ENCODE assay signal across 8 mouse cellular contexts in genomic region chr8:111743792-111744696, GRCm38 (mm10). TPM values are rescaled to one million over a fixed set of nuclear protein-coding genes. Genes with fewer than 3 reads are reported as not detected.
A peak's percentile ranks its signal among the peaks of the same experiment; 100 is the strongest.
DNase-seq lines count a peak whose midpoint lies in the region; ATAC-seq and TF ChIP-seq lines count a peak whose summit lies in the region.

Gene Bcar1 (minus strand): TSS chr8:111743809.

- H3K4me2 ChIP-seq in hindbrain, embryonic 13.5 days, result peak within 1 kb of the TSS; percentile 88

- 13% methylated on average over 31 of the region's 40 CpGs for WGBS in hindbrain, embryonic 13.5 days

- peak within 1 kb of the TSS; percentile 98 for H3K9ac ChIP-seq in hindbrain, embryonic 13.5 days

- TF ChIP-seq CTCF in Patski (IDR thresholded peaks at IDR 0.05), result no peak

- no peaks in the 10 kb centered on the region for H3K36me3 ChIP-seq in hindbrain, embryonic 13.5 days

- H3K4me3 ChIP-seq in hindbrain, embryonic 13.5 days, result peak within 1 kb of the TSS; percentile 94

- ATAC-seq in Patski, result no peak
- peak; percentile 62 for ATAC-seq in hindbrain, embryonic 13.5 days (ENCODE audit: low FRiP score)

- in situ Hi-C loops in Patski (cut with MboI; ENCODE audit: low pct_unique_long_range_greater_than_20kb), result loop anchor here (25.0 kb wide), 1 partner anchor 957 kb away; no protein-coding TSS in a partner anchor

- no peak for DNase-seq in Patski (ENCODE audit: low read depth, low spot score)
- peak; percentile 80 for DNase-seq in cerebellum, adult 9-10 months
- DNase-seq in frontal cortex, postnatal 36 days (ENCODE audit: low spot score in 2 of 2), result peak; percentile 61 to 65
- DNase-seq in left cerebral cortex, adult 8-10 months (ENCODE audit: low spot score in 2 of 2), result no peak
- DNase-seq in lung, postnatal 4 days, result peak; percentile 86 to 89
- DNase-seq in right cerebral cortex, postnatal 4 days, result peak; percentile 86
- no peak for DNase-seq in spleen, postnatal 14 days (ENCODE audit: low spot score in 2 of 2)

- CTCF ChIA-PET in Patski (lab: Charles Lee), result interaction anchor here (1.1 kb wide), 1 partner anchor 12 kb away, joined by 3 read pairs; no protein-coding TSS in a partner anchor

- POLR2A ChIA-PET in Patski (lab: Charles Lee), result interaction anchor here (1.0 to 10.1 kb wide), 2 partner anchors 11 to 32 kb away, joined by 3 to 99 read pairs; no protein-coding TSS in a partner anchor

- H3K9me3 ChIP-seq in hindbrain, embryonic 13.5 days, result no peaks in the 10 kb centered on the region

- peaks cover 65% of the 10 kb centered on the region for H3K4me1 ChIP-seq in hindbrain, embryonic 13.5 days (replicated peaks)

- H3K27me3 ChIP-seq in Patski, result no peaks in the 10 kb centered on the region
- H3K27me3 ChIP-seq in hindbrain, embryonic 13.5 days, result no peaks in the 10 kb centered on the region

- peak within 1 kb of the TSS; percentile 91 for H3K27ac ChIP-seq in hindbrain, embryonic 13.5 days

RNA-seq across cellular contexts. Expression of gene Bcar1, which starts in this region (rescaled TPM):
- 156 TPM for polyA plus RNA-seq in Patski (2021)
- polyA plus RNA-seq in hindbrain, embryonic 13.5 days (2015; fragmentation: Nextera tagmentation; extraction: Ambion mirVana), result 55.4 and 55.6 TPM in 2 replicates
- total RNA-seq in left cerebral cortex, adult 8-10 months (2022), result 10 to 100 TPM; 49.4 to 54.6 (median 53.5) TPM

Comparison
In these comparisons a context has a peak if more than half of its experiments do, and no peak if none do; other contexts are left out.
1. DNase-seq: peak in cerebellum, adult 9-10 months (single experiment), frontal cortex, postnatal 36 days (2 of 2), lung, postnatal 4 days (2 of 2) and right cerebral cortex, postnatal 4 days (single experiment); none in Patski (single experiment), left cerebral cortex, adult 8-10 months (0 of 2) and spleen, postnatal 14 days (0 of 2).